Mouse (Mus musculus) limb, embryonic 13.5 days (tissue): ENCODE data around the gene Tab1. TPM values are rescaled to one million over a fixed set of nuclear protein-coding genes. Genes with fewer than 3 reads are reported as not detected.

ENCODE experiments used
- ATAC-seq: fragments of 200-750 bp; cut with Nextera tagmentation; 2 replicates; pipeline ENCODE4 v1.8.0; 2017; ENCODE audit warnings: low read depth, moderate number of reproducible peaks, moderate TSS enrichment; ENCODE audit not compliant: low FRiP score
- H3K27ac ChIP-seq: fragments of 300-500 bp; sonication (generic); 2 replicates; pipeline ENCODE4 v1.5.1; 2015; ENCODE audit warnings: inconsistent platforms, mild to moderate bottlenecking, moderate library complexity
- H3K27me3 ChIP-seq: fragments of 300-500 bp; sonication (generic); 2 replicates; pipeline ENCODE4 v1.6.1; 2015; ENCODE audit warnings: mild to moderate bottlenecking, inconsistent platforms
- H3K36me3 ChIP-seq: fragments of 300-500 bp; sonication (generic); 2 replicates; pipeline ENCODE4 v1.6.1; 2015; ENCODE audit warnings: inconsistent platforms, mild to moderate bottlenecking, moderate library complexity
- H3K4me1 ChIP-seq: fragments of 300-500 bp; sonication (generic); 2 replicates; pipeline ENCODE4 v1.6.1; 2015; ENCODE audit warnings: inconsistent platforms
- H3K4me2 ChIP-seq: fragments of 300-500 bp; sonication (generic); replicated peaks from 2 replicates; pipeline ENCODE4 v1.6.1; 2015; ENCODE audit warnings: inconsistent platforms, mild to moderate bottlenecking, moderate library complexity
- H3K4me3 ChIP-seq: fragments of 300-500 bp; sonication (generic); 2 replicates; pipeline ENCODE4 v1.5.1; 2015; ENCODE audit warnings: moderate library complexity, mild to moderate bottlenecking, inconsistent platforms
- H3K9ac ChIP-seq: fragments of 300-500 bp; sonication (generic); 2 replicates; pipeline ENCODE4 v1.6.1; 2015; ENCODE audit warnings: mild to moderate bottlenecking, inconsistent platforms
- H3K9me3 ChIP-seq: fragments of 300-500 bp; sonication (generic); 2 replicates; pipeline ENCODE4 v1.6.1; 2016; ENCODE audit warnings: inconsistent platforms
- WGBS: fragments of 180-500 bp; shearing (Covaris S2); methylation state at CpG from one replicate; pipeline ENCODE4 v1.1.7; 2015; 5-methylcytosine and 5-hydroxymethylcytosine counted together
- polyA plus RNA-seq: library from polyadenylated mRNA; unstranded; fragments of >200 nt; fragmentation: Nextera tagmentation; extraction: Ambion mirVana; gene quantifications from 2 replicates; pipeline ENCODE4 v1.2.1, GENCODE M21; 2015

The Tab1 gene
- polyA plus RNA-seq, 1 experiment from 2014 or later: 45.6 TPM

DNA sequence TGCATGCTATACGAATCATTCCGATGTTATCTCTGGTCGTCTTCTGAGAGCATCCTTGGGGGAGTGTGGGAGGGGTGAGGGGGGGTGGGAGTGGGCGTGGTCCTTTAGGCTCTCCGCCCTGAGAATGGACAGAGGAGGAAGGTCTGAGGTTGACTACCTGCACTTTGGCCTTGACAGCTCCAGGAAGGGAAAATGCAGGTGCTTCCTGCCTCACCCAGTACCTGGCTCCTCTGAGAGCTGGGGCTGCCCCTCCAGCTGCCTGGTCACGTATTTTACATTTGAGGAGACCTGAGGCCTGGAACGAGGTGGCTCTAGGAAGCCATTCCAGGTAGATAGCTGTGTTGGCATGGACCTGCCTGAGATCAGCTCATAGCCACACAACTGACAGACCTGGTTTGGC, 59.9 kb downstream of the Tab1 start:
- H3K9me3 ChIP-seq: no peaks in the 10 kb centered on the region
- no peak overlapping the region for H3K4me3 ChIP-seq
- H3K36me3 ChIP-seq: no peaks in the 10 kb centered on the region; the same call in 1 of the 2 replicates
- ATAC-seq: no peak
- no peak overlapping the region for H3K4me2 ChIP-seq
- 81% methylated on average over 7 of the region's 7 CpGs for WGBS
- H3K4me1 ChIP-seq: peaks cover 14% of the 10 kb centered on the region; the same call in 1 of the 2 replicates
- no peak overlapping the region for H3K9ac ChIP-seq
- H3K27ac ChIP-seq: no peak overlapping the region
- H3K27me3 ChIP-seq: no peaks in the 10 kb centered on the region

DNA sequence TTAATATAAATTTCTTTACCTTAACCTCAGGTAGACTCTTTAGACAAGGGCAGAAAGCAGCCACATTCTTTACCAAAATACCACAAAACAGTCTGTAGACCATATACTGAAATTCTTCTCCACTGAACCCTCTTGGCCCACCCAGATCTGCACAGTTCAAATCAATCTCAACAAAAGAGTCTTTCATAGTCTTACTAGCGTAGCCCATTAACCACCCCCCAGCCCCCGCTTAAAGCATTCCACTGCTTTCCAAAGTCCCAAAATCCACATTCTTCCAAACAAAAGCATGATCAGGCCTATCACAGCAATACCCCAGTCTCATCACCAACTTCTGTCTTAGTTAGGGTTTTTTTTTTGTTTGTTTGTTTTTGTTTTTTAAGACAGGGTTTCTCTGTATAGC, 66.6 kb downstream of the Tab1 start:
- peaks cover 4% of the 10 kb centered on the region; the same call in 1 of the 2 replicates for H3K36me3 ChIP-seq
- H3K9ac ChIP-seq: no peak overlapping the region
- H3K4me3 ChIP-seq: no peak overlapping the region
- no peaks in the 10 kb centered on the region for H3K9me3 ChIP-seq
- H3K4me1 ChIP-seq: no peaks in the 10 kb centered on the region
- no peaks in the 10 kb centered on the region for H3K27me3 ChIP-seq
- no peak for ATAC-seq
- no peak overlapping the region for H3K27ac ChIP-seq
- 55% methylated on average over 2 of the region's 2 CpGs for WGBS
- no peak overlapping the region for H3K4me2 ChIP-seq

DNA sequence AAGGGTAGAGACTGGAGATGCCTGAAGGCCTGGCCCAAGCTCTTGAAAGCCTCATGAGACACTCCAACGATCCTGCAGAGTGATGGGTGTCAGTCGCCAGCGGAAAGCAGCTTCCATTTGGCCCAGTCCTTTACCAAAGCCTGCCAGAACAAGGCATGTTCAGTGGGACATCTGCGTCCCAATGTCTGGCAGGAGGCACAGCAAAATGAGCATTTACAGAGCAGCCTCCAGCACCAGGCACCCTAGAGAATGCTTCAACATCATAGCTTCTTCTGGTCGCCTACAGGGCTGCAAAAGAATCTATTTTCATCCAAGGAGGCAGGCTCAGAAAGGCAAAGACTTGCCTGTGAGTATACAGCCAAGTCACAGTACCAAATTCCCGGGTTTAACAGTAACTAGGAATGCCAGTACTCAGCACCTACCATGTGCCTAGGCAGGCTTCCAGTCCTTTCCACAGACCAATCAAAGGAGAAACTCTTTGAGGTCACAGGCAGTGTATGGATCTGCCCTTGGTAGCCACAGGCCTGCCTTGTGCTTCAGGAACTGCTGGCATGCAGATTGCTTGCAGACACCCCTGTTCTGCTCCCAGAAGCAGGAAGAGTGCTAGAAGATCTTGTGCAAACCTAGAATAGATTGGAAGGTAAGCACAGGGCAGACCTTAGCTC, 69.3 kb downstream of the Tab1 start:
- Histone ChIP-seq H3K9me3 (no peaks in the 10 kb centered on the region), H3K9ac (no peak overlapping the region), H3K4me2 (no peak overlapping the region), H3K4me1 (no peaks in the 10 kb centered on the region), H3K27ac (no peak overlapping the region), H3K27me3 (no peaks in the 10 kb centered on the region), H3K36me3 (peaks cover 4% of the 10 kb centered on the region; the same call in 1 of the 2 replicates), H3K4me3 (no peak overlapping the region)
- no peak for ATAC-seq
- 85% methylated on average over 6 of the region's 6 CpGs for WGBS

DNA sequence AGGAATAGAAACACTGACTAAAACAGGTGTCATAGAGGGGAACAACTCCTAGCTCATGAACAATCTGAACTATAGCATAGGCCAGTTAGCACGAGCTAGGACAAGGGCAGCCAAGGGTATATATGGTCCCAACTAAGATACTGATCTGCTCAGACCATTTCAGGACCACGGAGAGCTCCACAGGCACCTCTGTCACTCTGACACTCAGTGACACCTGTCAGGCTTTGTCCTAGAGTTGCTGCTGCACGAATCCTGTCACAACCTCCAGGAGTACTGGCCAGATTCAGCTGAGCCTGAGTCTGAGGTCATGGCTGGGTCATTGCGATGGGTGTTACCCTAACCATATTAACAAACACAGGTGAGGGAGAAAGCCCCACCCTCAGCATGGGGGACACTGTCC, 70.5 kb downstream of the Tab1 start:
- Histone ChIP-seq H3K9ac (no peak overlapping the region), H3K4me2 (no peak overlapping the region), H3K4me1 (no peaks in the 10 kb centered on the region), H3K9me3 (no peaks in the 10 kb centered on the region), H3K27ac (no peak overlapping the region), H3K4me3 (no peak overlapping the region), H3K36me3 (0 out of 2 replicates have a peak, but pooled peaks cover 4% of the 10 kb centered on the region), H3K27me3 (no peaks in the 10 kb centered on the region)
- WGBS: 29% methylated on average over 4 of the region's 4 CpGs
- no peak for ATAC-seq

DNA sequence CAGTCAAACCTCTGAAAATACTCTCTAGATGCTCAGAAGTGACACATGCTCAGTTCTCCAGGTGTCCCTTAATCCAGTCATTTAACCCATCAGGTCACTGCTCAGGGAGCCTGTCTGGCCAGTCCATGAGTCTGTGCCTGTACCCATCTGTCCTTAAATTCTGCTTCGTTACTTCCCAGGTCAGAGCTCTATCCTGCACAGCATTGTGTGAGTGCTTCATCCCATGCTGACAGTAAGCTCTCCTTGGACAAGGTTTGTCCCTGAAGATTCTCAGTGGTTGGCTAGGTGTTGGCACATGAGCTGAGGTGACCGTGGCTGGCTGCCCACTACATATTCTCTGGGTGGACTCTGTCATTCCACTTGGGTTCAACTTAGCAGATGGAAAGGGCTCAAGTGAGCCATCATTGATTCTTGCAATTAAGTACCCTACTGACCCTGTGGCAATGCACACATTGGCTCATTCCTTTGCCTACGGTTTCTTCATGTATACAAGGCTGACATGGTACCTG, 73.2 kb downstream of the Tab1 start:
- Histone ChIP-seq H3K9ac (no peak overlapping the region), H3K4me3 (no peak overlapping the region), H3K36me3 (peaks cover 5% of the 10 kb centered on the region), H3K4me1 (no peaks in the 10 kb centered on the region), H3K4me2 (no peak overlapping the region), H3K27me3 (no peaks in the 10 kb centered on the region), H3K27ac (no peak overlapping the region), H3K9me3 (no peaks in the 10 kb centered on the region)
- no peak for ATAC-seq
- WGBS: 86% methylated on average over 3 of the region's 3 CpGs

DNA sequence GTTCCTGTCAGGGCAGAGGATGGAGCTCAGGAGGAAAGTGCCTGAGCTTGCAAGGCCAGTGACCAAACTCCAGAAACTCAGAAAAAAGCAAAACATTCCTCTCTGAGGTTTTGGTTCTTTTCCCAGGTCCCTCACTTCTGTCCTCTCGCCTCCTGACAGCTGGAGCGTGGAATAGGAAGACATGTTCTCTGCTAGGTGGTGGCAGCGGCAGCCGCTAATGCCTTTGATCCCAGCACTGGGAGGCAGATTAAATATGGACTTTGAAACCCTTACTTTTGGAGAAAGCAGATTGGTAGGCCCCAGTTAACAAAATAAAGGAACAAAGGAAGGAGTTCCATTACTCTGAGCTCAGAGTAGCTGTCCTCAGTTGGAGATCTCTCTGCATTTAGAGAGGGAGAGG, 75.5 kb downstream of the Tab1 start:
- H3K4me2 ChIP-seq: no peak overlapping the region
- H3K27me3 ChIP-seq: no peaks in the 10 kb centered on the region

More for the DNA sequence above, 75.5 kb downstream of the Tab1 start:
- 38% methylated on average over 4 of the region's 4 CpGs for WGBS
- H3K4me1 ChIP-seq: no peaks in the 10 kb centered on the region
- peaks cover 25% of the 10 kb centered on the region for H3K36me3 ChIP-seq
- no peak for ATAC-seq
- H3K9ac ChIP-seq: no peak overlapping the region
- H3K4me3 ChIP-seq: no peak overlapping the region
- H3K27ac ChIP-seq: no peak overlapping the region
- H3K9me3 ChIP-seq: no peaks in the 10 kb centered on the region

Other genes with a start within 250 kb of the Tab1 start
- 13.5 and 14.1 TPM in 2 replicates for gene Apobec3, start 241.5 kb upstream of the Tab1 start, polyA plus RNA-seq
- 1.8 and 2.2 TPM in 2 replicates for gene Cbx7, start 162.0 kb upstream of the Tab1 start, polyA plus RNA-seq
- gene Pdgfb, start 118.2 kb upstream of the Tab1 start, polyA plus RNA-seq: 3.0 and 3.2 TPM in 2 replicates
- gene Syngr1, start 41.8 kb upstream of the Tab1 start, polyA plus RNA-seq: 5.5 and 5.6 TPM in 2 replicates
- 1,057 and 1,068 TPM in 2 replicates for gene Rpl3, start 41.3 kb upstream of the Tab1 start, polyA plus RNA-seq
- gene Mgat3, start 40.6 kb downstream of the Tab1 start, polyA plus RNA-seq: 6.0 and 6.1 TPM in 2 replicates
- gene Mief1, start 100.9 kb downstream of the Tab1 start, polyA plus RNA-seq: 32.7 and 35.0 TPM in 2 replicates
- not detected in 2 replicates for gene AC140267.1, start 102.7 kb downstream of the Tab1 start, polyA plus RNA-seq
- 124 and 134 TPM in 2 replicates for gene Atf4, start 122.1 kb downstream of the Tab1 start, polyA plus RNA-seq
- gene Rps19bp1, start 131.2 kb downstream of the Tab1 start, polyA plus RNA-seq: 58.9 and 59.3 TPM in 2 replicates
- gene Cacna1i, start 154.1 kb downstream of the Tab1 start, polyA plus RNA-seq: 0.01 and 0.03 TPM in 2 replicates